Mouse (Mus musculus) macrophage (primary cell): Measurements from ENCODE around the gene Moxd1. TPM values are rescaled to one million over a fixed set of nuclear protein-coding genes. Genes with fewer than 3 reads are reported as not detected.

Source experiments
- H3K27ac ChIP-seq: fragments of 350-480 bp; formaldehyde crosslinking; 2 replicates; pipeline ENCODE4 v1.9.0; 2021
- H3K36me3 ChIP-seq: fragments of 350-480 bp; formaldehyde crosslinking; 2 replicates; pipeline ENCODE4 v1.9.0; 2021; ENCODE audit errors: inconsistent target
- H3K4me3 ChIP-seq: fragments of 350-480 bp; formaldehyde crosslinking; 2 replicates; pipeline ENCODE4 v1.9.0; 2021; ENCODE audit errors: inconsistent target
- H3K79me2 ChIP-seq: fragments of 350-480 bp; formaldehyde crosslinking; 2 replicates; pipeline ENCODE4 v1.9.0; 2021; ENCODE audit errors: inconsistent target
- WGBS: methylation state at CpG from one replicate; pipeline ENCODE4 v1.1.7; 2026; ENCODE audit warnings: inconsistent platforms; ENCODE audit not compliant: missing documents; 5-methylcytosine and 5-hydroxymethylcytosine counted together
- polyA plus RNA-seq: library from polyadenylated mRNA; stranded (reverse); fragments of 250-400 nt; gene quantifications from 3 replicates; pipeline ENCODE4 v1.2.4, GENCODE M21; 2018; ENCODE audit warnings: inconsistent platforms

Moxd1 gene
- polyA plus RNA-seq, 1 experiment from 2014 or later, result not detected

- no peaks in the 10 kb centered on the region for H3K36me3 ChIP-seq
- H3K4me3 ChIP-seq, result no peak overlapping the region
- no peak overlapping the region for H3K27ac ChIP-seq
- no peaks in the 10 kb centered on the region for H3K79me2 ChIP-seq
- WGBS, result 88% methylated on average over 4 of the region's 4 CpGs
Measured at GRCm38 (mm10) chr10:24246815-24247214, 23.5 kb downstream of the Moxd1 start.

- H3K36me3 ChIP-seq, result no peaks in the 10 kb centered on the region
- no peaks in the 10 kb centered on the region for H3K79me2 ChIP-seq
- no peak overlapping the region for H3K27ac ChIP-seq
- no peak overlapping the region for H3K4me3 ChIP-seq
Measured at GRCm38 (mm10) chr10:24248116-24248515, 24.8 kb downstream of the Moxd1 start.

- H3K36me3 ChIP-seq, result no peaks in the 10 kb centered on the region
- no peak overlapping the region for H3K4me3 ChIP-seq
- H3K79me2 ChIP-seq, result no peaks in the 10 kb centered on the region
- no peak overlapping the region for H3K27ac ChIP-seq
Measured at GRCm38 (mm10) chr10:24251631-24252030, 28.3 kb downstream of the Moxd1 start.

GRCm38 (mm10) chr10:24258150-24258549 lies 34.8 kb downstream of the Moxd1 start:
- no peak overlapping the region for H3K4me3 ChIP-seq
- 85% methylated on average over 7 of the region's 7 CpGs for WGBS
- H3K27ac ChIP-seq, result no peak overlapping the region
- H3K36me3 ChIP-seq, result no peaks in the 10 kb centered on the region
- no peaks in the 10 kb centered on the region for H3K79me2 ChIP-seq

GRCm38 (mm10) chr10:24258885-24259284 lies 35.6 kb downstream of the Moxd1 start:
- WGBS, result 88% methylated on average over 3 of the region's 3 CpGs
- H3K36me3 ChIP-seq, result no peaks in the 10 kb centered on the region
- no peaks in the 10 kb centered on the region for H3K79me2 ChIP-seq
- H3K27ac ChIP-seq, result no peak overlapping the region
- H3K4me3 ChIP-seq, result no peak overlapping the region

- Histone ChIP-seq H3K36me3 (no peaks in the 10 kb centered on the region), H3K4me3 (no peak overlapping the region)
- WGBS, result 90% methylated on average over 5 of the region's 5 CpGs
Measured at GRCm38 (mm10) chr10:24259794-24260590, 36.7 kb downstream of the Moxd1 start.

GRCm38 (mm10) chr10:24267520-24267919 lies 44.2 kb downstream of the Moxd1 start:
- no peak overlapping the region for H3K27ac ChIP-seq
- no peaks in the 10 kb centered on the region for H3K79me2 ChIP-seq
- 90% methylated on average over 2 of the region's 2 CpGs for WGBS
- H3K36me3 ChIP-seq, result no peaks in the 10 kb centered on the region
- H3K4me3 ChIP-seq, result no peak overlapping the region

More at GRCm38 (mm10) chr10:24259794-24260590, 36.7 kb downstream of the Moxd1 start:
- H3K27ac ChIP-seq, result no peak overlapping the region
- H3K79me2 ChIP-seq, result no peaks in the 10 kb centered on the region

GRCm38 (mm10) chr10:24271077-24271637 lies 47.8 kb downstream of the Moxd1 start:
- no peak overlapping the region for H3K4me3 ChIP-seq
- WGBS, result 42% methylated on average over 6 of the region's 6 CpGs
- H3K36me3 ChIP-seq, result no peaks in the 10 kb centered on the region
- no peaks in the 10 kb centered on the region for H3K79me2 ChIP-seq
- no peak overlapping the region for H3K27ac ChIP-seq

- H3K79me2 ChIP-seq, result no peaks in the 10 kb centered on the region
- H3K36me3 ChIP-seq, result no peaks in the 10 kb centered on the region
- 74% methylated on average over 7 of the region's 7 CpGs for WGBS
- no peak overlapping the region for H3K27ac ChIP-seq
- no peak overlapping the region for H3K4me3 ChIP-seq
Measured at GRCm38 (mm10) chr10:24276211-24276610, 52.9 kb downstream of the Moxd1 start.

- no peak overlapping the region for H3K27ac ChIP-seq
- 70% methylated on average over 5 of the region's 5 CpGs for WGBS
- no peak overlapping the region for H3K4me3 ChIP-seq
- H3K36me3 ChIP-seq, result no peaks in the 10 kb centered on the region
- no peaks in the 10 kb centered on the region for H3K79me2 ChIP-seq
Measured at GRCm38 (mm10) chr10:24282650-24283049, 59.3 kb downstream of the Moxd1 start.

- H3K79me2 ChIP-seq, result no peaks in the 10 kb centered on the region
- 14% methylated on average over 8 of the region's 8 CpGs for WGBS
- no peak overlapping the region for H3K27ac ChIP-seq
- H3K4me3 ChIP-seq, result no peak overlapping the region
- no peaks in the 10 kb centered on the region for H3K36me3 ChIP-seq
Measured at GRCm38 (mm10) chr10:24291611-24292010, 68.3 kb downstream of the Moxd1 start.

- no peak overlapping the region for H3K27ac ChIP-seq
- WGBS, result 100% methylated on average over 1 of the region's 1 CpGs
- no peaks in the 10 kb centered on the region for H3K36me3 ChIP-seq
- no peak overlapping the region for H3K4me3 ChIP-seq
- no peaks in the 10 kb centered on the region for H3K79me2 ChIP-seq
Measured at GRCm38 (mm10) chr10:24292671-24293070, 69.4 kb downstream of the Moxd1 start.

GRCm38 (mm10) chr10:24296608-24297007 lies 73.3 kb downstream of the Moxd1 start:
- no peak overlapping the region for H3K4me3 ChIP-seq
- no peak overlapping the region for H3K27ac ChIP-seq
- H3K36me3 ChIP-seq, result no peaks in the 10 kb centered on the region
- H3K79me2 ChIP-seq, result no peaks in the 10 kb centered on the region
- 10% methylated on average over 4 of the region's 4 CpGs for WGBS

- WGBS, result 0% methylated on average over 1 of the region's 1 CpGs
- no peaks in the 10 kb centered on the region for H3K79me2 ChIP-seq
- H3K4me3 ChIP-seq, result no peak overlapping the region
- no peaks in the 10 kb centered on the region for H3K36me3 ChIP-seq
- no peak overlapping the region for H3K27ac ChIP-seq
Measured at GRCm38 (mm10) chr10:24297792-24298191, 74.5 kb downstream of the Moxd1 start.

- H3K36me3 ChIP-seq, result no peaks in the 10 kb centered on the region
- WGBS, result 46% methylated on average over 2 of the region's 2 CpGs
Measured at GRCm38 (mm10) chr10:24298260-24299244, 75.2 kb downstream of the Moxd1 start.

More at GRCm38 (mm10) chr10:24298260-24299244, 75.2 kb downstream of the Moxd1 start:
- no peaks in the 10 kb centered on the region for H3K79me2 ChIP-seq
- no peak overlapping the region for H3K27ac ChIP-seq
- H3K4me3 ChIP-seq, result no peak overlapping the region
